Mouse (Mus musculus): ENCODE data around the gene Mtus2.

The Mtus2 gene

DNA sequence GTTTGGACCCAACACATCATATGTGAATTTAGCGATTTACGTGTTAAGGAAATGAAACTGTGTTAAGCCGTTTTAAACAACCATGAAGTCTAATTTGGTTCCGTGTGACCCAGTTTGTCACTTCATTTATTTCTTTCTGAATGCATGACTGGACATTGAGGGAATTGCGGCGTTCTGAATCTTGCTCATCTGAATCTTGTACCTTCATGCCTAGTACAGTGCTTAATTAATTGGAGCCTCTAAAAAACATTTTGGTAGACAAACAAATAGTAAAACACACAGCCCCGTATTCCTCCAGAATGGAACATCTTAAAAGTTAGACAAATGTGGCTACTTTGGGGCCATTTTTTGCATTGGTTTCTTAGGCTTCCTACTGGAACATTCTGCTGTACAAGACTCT lies 84.5 kb downstream of the Mtus2 start:
- DNase-seq (ENCODE audit: low spot score), result no peak

DNA sequence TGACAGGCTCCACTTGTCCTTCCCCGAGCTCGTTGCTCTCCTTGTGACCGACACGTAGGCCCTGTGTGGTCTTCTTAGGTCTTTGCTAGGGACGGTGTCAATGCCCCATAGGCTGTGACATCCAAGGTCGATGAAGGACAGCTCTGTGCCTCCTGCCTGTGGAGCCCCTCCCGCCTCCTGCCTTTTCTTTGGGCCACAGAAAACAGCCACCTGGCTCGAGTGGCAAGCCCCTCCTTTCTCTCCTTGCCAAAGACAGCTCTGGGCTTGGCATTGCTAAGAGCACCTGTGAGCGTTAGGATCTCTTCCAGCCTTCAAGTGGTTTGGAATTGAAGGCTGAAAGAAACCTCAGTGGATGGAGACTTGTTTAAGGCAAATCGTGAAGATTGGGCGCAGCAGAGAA lies 91.1 kb downstream of the Mtus2 start:
- no peak for DNase-seq (ENCODE audit: low spot score)

DNA sequence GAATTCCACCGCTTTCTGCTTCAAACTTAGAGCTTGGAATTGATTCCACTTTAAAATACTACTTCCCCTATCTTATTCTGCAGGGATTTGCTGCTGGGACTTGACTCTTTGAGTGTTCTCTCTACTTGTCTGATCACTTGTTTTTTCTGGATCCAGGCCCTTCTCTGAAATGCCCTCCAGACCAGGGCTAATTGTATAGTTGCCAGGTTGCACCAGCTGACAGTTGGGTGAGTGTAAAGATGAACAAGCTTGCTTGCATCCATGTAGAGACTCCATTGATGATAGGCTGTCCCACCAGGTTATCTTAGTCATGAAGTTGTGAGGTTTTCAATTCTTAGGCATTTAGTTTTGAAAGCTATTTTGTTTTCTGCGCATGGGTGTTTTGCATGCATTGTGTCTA lies 92.2 kb downstream of the Mtus2 start:
- no peak for DNase-seq (ENCODE audit: low spot score)

DNA sequence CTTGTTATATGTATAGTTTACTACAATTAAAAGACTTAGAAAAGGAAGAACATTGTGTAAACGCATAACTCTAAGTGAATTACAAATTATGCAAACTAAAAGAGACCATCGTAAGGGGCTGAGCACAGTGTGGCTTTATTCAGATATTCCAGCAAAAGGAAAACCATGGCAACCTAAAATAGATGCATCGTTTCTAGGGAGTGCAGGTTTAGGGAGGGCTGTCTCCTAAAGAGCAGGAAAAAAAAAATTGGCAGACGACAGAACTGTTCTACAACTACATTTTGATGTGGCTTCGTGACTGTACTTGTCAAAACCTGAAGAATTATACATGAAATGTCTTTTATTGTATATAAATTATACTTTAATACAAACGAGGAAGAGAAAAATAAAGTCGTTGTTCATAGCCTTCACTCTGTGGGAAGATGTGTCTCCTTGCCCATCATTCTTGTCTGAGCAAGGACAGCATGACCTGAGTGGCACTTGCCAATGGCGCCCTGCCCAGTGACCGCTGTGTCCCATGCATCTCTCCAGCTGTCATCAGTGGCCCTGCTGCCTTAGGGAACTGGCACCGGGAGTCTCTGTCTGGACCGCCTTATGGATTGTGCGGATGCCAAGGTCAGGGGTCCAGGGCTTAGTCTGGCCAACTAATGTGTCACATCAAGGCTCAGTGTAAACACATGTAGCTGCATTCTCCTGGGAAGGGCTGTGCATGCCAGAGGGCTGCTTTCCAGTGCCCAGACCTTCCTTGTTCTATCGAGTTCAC lies 95.9 kb downstream of the Mtus2 start:
- DNase-seq (ENCODE audit: low spot score), result no peak

DNA sequence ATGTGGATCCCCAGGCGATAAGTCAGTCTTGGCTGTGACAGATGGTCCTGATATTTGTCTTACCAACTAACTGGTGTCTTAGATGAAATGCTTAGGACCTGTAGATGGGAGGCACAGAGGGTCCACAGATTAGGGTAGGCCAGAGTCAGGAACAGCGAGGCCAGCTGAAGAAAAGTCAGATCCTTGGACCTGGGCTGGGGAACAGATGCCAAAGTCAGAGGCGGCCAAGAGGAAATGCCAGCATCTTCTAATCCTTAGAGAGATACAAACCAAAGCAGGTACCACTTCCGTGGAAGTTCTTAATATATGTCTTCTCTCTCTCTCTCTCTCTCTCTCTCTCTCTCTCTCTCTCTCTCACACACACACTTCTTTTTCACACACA lies 96.5 kb downstream of the Mtus2 start:
- no peak for DNase-seq (ENCODE audit: low spot score)

DNA sequence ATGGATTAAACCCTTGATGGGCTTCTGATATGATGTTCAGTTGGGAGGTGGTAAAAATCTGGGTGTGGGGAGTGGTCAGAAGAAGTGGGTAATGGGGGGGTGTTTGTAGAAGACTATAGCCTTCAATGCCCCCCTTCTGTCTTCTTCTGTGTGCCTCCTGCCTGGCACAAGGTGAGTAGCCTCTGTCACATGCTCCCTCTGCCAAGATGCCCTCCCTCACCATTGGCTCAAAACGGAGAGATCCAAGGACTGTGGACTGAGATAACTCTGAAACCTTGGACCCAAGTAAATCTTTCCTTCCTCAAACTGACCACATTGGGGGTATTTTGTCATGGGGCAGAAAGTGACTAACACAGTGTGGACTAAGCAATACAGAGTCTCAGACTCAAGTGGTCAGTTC lies 99.7 kb downstream of the Mtus2 start:
- DNase-seq (ENCODE audit: low spot score), result no peak

DNA sequence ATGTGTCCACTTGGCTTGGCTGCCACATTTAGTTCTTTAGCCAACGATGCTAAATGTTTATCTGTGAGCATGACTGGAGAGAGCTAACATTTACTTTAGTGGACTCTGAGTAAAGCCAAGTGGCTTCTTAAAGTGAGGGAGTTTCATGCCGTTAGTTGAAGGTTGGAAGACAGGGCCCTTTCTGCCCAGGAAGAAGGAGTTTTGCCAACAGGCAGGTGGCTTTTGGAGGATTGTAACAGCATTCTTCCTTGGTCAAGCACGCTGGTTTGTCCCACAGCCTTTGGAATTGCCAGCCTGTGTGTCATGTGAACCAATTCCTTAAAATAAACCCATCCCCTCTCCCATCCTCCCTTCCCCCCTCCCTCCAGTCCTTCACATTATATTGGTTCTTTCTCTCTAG lies 100.3 kb downstream of the Mtus2 start:
- no peak for DNase-seq (ENCODE audit: low spot score)

DNA sequence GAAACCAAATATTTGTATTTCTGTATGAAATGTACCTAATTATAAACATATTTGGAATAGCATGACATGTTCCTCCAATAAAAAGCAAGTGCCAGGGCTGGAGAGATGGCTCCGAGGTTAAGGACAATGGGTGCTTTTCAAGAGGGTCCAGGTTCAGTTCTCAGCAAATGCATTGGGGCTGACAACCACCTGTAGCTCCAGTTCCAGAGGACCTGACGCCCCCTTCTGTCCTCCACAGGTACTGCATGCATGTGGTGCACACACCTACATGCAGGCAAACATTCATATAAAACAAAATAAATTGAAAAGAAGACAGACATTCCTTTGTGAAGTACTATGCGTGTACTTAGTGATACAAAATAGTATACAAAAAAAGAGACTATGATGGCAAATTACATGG lies 102.2 kb downstream of the Mtus2 start:
- no peak for DNase-seq (ENCODE audit: low spot score)

DNA sequence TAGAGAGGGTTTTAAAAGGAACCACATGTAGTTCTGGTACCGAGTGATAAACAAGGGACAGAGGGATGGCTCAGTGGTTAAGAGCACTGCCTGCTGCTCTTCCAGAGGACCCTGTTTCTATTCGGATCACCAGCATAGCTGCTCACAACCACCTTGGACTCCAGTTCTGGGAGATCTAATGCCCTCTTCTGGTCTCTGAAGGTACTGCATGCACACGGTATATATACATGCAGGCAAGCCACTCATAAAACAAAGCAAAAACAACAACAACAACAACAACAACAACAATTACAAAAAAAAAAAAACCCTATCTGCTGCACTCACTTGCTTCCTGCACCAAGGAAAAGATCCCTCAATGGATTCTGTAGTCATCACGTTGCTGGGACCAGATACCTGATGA lies 104.7 kb downstream of the Mtus2 start:
- no peak for DNase-seq (ENCODE audit: low spot score)

DNA sequence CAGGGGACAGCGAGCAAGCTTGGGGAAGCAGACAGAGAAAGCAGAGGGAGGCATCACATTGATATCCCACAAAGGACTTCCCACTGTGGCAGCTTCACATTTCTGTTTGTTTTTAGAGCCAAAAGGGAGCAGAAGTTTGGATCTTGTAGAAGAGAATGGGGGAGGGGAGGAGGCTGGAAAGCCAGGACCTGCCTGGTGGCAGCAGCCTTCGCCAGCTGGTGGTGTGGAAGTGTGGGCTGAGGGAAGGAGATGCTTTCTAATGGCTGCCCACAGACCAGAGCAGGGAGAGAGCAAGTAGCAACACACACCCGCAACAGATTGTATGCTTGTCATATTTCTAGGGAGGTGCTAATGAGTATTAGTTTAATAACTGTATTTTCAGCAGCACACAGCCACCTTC lies 106.6 kb downstream of the Mtus2 start:
- no peak for DNase-seq (ENCODE audit: low spot score)

DNA sequence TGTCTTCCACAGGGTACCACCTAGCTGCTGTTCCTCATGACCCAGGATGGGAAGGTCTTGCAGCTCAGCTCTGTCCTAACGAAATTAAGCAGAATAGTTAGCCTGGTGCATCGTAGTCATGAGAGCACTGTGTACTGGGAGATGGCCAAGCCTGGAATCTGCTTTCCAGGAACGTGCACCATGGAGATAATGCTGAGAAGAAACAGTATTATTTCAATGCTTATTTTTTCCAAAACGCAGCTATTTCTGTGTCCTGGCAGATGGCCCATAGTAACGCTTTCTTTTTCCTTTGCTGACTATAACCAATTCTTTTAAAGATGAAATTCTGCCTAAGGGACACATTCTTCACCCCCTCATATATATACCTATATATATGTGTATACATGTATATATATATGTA lies 108.1 kb downstream of the Mtus2 start:
- no peak for DNase-seq (ENCODE audit: low spot score)

DNA sequence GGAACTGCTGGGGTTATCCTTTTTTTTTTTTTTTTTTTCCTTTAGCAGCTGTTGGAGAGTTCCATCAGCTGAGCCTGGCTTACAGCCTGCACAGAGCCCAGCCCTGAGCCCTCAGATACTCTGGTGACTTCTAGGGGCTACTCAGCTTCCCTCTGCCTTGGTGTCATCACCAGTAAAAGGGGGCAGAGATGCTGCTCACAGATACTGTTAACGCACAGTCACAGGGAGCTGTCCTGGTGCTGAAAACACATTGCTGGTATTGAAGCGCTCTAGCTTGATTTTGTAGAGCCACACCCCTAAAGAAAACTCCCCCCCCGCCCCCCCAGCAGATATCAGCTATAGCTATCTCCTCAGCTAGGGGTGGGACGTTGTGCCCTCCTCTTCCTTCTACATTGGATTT lies 112.8 kb downstream of the Mtus2 start:
- no peak for DNase-seq (ENCODE audit: low spot score)

DNA sequence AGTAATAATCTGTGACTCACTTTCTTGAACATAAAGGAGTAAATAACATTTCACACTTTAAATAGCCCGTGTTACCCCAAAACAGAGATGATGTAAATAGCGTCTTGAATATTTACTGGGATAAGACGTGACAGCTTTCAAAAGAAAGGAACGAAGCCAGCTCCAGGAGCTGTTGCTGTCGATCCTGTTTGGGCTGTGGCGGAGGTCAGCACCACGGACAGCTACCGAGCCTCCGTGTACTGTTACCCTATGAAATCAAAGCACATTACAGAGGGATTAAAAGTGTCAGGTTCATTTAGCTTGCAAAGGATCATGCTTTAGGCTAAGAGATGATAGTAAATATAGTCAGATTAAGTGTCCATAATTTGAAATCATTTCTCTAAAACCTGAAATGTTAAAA lies 114.7 kb downstream of the Mtus2 start:
- DNase-seq (ENCODE audit: low spot score), result peak; percentile 13

DNA sequence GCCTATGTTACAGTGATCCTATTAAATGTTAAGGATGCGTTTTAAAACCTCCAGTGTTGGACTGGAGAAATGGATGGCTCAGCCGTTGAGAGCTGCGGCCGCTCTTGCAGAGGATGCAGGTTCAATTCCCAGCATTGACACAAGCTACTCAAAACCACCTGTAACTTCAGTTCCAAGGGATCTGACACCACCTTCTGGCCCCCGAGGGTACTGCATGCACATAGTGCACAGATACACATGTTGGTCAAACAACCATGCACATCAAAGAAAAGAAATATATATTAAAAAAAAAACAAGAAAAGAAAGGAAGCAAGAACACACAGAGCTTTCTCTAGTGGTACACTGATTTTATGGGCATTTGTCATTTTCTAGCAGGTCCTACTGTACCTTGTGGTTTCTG lies 116.3 kb downstream of the Mtus2 start:
- no peak for DNase-seq (ENCODE audit: low spot score)

DNA sequence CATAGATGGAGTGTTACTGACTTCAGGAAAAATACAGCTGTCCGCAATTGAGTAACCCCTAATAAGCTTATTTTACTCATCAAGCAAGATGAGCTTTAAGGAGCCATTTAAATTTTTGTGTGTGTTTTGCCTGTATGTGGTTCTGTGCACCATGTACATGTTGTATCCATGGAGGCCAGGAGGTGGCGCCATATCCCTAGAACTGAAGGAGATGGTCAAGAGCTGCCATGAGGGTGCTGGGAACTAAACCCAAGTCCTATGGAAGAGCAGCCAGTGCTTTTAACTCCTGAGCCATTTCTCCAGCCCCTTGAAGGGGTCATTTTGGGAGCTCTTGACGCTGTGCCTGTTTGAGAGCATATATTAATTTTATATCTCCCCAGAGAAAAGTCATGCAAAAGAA lies 122.6 kb downstream of the Mtus2 start:
- no peak for DNase-seq (ENCODE audit: low spot score)

DNA sequence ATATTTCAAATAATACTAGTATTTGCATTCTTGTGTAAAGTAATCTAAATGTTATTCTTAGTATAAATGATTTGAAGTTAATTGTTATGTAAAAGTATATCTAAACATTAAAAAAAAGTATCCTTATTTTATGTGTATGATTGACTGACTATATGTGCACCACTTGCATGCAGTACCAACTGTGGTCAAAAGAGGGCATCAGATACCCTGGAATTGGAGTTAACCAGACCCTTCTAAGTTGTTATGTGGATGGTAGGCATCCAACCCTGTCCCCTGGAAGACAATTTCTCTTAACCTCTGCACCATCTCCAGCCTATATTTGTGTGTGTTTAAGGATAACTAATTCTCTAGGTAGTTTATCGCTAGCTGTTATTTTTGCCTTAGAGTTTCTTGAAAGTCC lies 126.4 kb downstream of the Mtus2 start:
- no peak for DNase-seq (ENCODE audit: low spot score)

DNA sequence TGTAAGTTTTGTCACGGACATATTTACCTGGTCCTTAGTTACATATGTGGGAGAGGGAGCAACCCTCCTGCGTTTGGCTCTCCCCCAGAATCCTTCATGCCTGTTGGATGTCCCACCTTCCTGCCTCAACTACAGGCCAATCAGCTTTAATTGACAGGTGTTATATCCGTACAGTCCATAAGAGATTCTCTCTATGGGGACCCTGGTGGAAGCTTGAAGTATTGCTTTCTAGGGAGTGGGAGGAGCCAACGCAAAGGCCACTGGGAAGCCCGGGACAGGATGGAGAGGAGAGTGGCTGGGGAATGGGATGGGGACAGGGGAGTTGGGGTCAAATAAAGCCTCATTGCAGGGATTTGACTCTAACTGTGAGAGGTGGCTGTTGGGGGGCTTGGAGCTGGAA lies 127.6 kb downstream of the Mtus2 start:
- DNase-seq (ENCODE audit: low spot score), result no peak

DNA sequence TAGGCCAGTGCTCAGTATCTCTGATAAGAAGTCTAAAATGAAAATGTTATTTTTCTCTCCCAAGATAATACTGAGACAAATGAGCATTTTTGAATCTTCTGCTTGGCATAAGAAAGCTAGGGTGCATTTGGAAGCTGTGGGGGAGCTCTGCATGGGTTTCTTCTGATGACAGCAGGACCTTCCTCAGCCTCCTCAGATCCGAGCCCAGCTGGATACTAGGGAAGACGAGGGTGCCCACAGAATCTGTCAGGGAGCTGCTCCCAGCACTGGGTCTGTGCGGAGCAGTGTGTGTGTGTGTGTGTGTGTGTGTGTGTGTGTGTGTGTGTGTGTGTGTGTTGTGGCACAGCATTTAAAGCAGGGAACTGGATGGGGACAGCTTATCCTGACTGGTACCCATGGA lies 130.7 kb downstream of the Mtus2 start:
- DNase-seq (ENCODE audit: low spot score), result no peak

DNA sequence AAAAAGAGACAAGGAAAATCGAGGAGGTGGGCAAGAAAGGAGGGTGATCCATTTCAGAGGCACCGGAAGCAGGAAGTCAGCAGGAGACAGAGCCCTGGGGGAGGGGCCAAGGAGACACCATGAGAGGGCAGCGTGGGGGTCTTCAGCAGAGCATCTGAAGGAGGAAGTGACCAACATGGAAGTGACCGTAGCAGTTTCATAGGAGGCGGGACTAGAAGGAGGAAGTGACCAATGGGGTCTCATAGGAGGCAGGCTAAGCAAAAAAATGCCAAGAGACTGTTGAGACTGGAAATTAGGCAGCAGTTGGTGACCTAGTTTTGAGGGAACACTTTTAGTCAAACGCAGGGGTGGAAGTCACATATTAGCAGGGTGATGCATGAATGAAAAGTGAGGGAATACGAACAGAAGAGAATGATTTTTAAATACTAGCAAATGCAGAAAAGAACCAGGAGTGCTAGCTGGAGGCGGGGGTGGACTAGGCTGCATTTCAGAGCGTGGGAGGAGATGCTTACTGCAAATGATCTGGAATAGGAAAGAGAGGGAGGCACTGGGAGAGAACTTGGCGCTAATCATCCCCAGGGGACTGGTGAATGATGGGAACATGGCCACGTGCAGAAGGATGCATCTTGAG lies 133.2 kb downstream of the Mtus2 start:
- no peak for DNase-seq (ENCODE audit: low spot score)

DNA sequence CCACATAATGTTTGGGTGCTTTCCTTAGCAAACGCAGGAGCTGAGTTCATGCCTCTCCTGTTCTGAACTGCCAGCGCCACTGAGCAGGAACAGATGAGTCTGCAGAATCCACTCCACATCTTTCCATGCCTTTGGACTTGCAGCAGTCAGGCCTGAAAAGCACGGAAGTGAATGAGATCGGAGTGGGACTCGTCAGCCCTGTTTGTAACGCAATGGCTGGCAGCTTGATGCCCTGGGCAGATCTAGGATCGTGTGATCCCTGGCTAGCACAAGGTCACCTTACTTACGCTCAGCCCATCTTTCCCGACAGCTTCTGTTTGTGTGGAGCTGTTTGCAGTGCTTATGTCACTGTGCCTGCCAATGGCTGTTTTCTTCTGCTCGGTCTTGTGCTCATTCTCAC lies 137.5 kb downstream of the Mtus2 start:
- DNase-seq (ENCODE audit: low spot score), result no peak

DNA sequence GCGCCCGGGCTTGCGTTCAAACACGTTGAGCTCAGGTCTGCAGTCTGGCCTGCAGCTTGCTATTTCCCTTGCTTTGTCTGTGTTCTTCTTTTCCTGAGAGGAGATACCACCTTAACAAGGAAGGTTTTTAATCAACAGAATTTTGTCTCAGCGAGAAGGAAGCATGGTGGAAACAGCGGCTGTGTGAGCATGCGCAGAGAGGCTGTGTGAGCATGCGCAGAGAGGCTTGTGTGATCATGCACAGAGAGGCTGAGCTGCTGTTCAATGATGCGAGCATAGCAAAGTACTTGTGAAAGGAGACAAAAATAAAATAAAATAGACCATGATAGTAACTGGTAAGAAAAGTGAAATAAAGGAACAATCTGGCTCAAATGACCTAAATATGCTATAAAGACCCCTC lies 142.2 kb downstream of the Mtus2 start:
- no peak for DNase-seq (ENCODE audit: low spot score)

DNA sequence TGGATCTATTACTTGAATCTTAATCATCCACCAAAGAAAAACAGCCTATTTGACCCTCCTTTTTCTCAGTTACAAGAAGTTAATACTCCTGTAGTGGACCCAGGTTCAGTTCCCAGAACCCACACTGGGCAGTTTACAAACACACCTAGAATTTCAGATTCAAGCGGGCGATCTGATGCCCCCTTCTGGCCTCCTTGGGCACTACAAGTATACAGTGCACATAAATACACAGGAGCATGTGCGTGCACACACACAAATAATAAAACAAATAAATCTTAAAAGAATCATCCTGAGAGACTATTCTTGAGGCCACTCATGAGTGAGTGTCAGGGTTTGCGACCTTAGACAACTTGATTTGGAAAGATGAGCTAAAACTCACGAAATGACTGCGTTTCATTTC lies 150.2 kb downstream of the Mtus2 start:
- DNase-seq (ENCODE audit: low spot score), result no peak

DNA sequence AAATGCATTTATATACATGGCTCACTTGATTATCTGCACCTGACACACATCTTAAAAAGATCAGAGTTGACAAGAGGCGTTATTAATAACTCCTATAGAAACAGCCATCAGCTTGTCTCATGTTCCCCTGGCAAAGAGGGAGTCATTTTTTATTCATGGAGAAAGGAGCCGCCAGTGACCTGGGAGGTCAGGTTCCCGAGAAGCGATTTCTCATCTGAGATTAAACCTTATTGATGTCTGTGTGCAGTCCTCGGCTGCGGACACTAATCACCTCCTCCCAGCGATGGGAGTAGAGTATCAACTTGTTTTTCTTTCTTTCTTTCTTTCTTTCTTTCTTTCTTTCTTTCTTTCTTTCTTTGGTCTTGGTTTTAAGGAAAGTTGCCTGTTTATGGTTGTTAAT lies 150.8 kb downstream of the Mtus2 start:
- DNase-seq (ENCODE audit: low spot score), result no peak

DNA sequence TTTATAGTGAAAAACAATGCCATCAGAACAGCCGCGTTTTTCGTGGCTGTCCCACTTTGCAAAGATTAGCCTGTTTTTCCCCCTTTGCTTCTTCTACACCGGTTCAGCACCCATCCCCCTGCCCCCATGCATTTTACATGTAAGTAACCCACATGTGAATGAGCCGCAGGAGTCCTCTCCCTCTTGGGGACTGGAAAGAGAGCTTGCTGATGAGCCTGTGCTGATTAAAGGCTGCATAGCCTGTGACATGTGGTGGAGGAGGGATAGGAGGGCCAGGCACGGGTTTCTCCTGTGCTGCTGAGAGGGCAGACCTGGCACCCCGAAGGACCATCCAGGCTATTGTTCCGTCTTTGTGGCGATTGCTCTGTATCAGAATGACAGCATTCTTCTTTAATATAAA lies 151.2 kb downstream of the Mtus2 start:
- no peak for DNase-seq (ENCODE audit: low spot score)

Measured in ovary, postnatal 10 days (tissue).